Mouse (Mus musculus): ENCODE data around the gene Nsmce1.

The Nsmce1 gene

DNA sequence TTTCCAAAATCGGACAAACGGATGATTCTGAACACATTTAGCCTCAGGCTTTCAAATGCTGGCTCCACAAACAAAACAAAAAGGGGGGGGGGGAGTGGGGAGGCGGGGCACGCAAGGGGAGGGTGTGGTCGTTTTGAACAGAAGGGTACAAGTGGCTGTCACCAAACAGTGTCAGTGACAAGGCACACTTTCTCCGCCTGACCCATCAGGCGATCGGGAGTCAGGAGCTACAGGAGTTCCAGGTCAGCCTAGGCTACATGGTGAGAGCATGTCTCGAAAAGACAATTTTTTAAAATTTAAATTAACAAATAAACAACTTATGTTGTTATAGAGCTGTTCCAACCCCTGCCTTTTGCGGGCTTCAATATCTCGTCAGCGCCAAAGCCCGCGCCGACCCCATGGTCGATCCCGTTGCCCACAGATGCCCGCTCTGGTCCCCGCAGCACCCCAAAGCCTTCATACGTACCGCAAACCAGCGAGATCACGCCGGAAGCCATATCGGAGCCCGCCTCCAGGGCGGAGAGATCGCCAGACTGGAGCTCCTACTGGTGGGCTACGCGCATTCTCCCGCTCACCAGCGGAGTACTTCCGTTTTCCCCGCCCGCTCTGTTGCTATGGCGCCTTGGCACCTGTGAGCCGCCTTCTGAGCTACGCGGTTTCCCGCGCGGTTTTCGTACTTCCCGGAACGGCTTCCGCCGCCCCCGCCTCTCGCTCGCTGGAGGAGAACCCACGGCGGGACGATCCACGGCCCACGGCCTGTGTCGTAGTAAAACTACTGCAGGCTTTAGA lies at the start of gene Nsmce1:
Gene Nsmce1, minus strand, starts transcription at position 650 of the 789 bp plus-strand sequence.
- peak; percentile 93 for DNase-seq (ENCODE audit: low spot score)

DNA sequence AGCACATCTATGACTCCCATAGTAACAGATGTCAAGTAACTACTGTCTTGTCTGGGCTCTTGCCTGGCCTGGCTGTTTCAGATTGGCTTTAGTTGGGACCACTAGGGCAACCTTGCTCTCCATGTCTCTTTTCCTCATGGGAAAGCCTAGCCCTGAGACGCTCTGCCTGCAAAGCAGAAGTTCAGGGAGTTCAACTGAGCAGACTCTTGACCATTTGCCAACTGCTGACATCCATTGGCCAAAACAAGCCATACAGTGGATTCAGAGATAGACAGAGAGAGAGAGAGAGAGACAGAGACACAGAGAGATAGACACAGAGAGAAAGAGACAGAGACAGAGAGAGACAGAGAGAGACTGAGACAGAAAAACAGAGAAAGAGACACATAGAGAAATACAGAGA lies 49.6 kb upstream of the Nsmce1 start:
- no peak for DNase-seq (ENCODE audit: low spot score)

DNA sequence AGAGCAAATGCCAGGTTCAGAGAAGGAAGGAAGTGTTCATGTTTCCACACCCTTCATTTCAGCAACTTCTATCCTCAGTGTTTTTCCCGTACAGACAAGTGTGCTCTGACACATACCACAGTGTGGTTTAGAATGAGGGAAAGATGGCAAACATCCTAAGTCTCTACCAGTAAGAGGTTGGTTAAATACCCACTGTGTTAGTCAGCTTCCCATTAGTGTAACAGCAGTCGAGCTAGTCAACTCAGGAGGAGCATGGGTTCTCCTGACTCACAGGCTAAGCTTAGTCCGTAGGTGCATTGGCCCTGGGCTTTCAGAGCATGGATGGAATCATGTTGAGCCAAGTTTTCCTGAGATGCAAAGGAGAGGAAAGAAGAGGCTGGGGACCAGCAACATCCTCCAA lies 48.0 kb upstream of the Nsmce1 start:
- DNase-seq (ENCODE audit: low spot score), result no peak

DNA sequence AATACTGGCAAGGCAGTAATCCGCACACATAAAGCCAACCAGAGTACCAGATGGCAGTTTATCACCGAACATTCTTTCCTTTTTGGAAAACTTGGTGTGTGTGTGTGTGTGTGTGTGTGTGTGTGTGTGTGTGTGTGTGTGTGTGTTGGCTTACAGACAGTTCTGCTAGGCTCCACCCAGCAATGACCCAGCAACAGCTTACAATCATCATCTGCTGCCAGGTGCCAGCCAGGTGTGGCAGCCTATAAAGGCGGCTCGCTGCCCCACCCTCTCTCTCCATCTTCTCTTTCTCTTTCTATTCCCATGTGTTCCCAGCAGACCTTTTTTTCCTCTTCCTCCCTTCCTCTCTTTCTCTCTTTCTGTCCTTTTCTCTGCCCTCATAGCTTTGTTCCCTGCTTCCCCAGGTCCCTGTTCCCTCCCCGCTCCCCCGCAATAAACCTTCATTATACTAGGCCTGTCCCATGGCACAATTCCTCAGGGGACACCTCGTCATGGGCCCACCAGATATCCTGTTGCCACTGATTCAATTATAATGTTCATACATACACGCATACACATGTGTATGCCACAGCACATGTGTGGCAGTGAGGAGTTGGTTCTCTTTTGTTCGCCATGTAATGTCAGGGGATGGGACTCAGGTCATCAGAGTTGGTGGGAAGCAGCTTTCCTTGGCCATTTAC lies 36.6 kb upstream of the Nsmce1 start:
- DNase-seq (ENCODE audit: low spot score), result no peak

DNA sequence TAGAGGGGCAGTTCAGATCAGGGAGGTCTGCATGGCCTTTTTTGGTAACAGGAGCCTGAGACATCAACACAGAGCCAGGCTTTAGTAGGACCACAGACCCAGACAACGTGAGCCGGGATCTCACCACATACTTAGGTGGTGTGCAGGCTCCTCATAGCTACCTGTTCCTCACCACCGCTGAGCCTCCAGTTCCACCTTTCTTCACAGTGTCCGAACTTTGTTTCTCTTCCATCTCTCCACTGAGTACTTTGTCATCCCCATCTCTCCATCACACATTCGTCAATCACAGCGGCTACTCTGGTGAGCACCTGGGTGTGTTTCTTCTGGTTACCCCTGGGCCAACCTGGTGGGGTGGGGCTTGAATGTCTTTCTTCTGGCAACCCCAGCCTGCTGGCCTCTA lies 35.8 kb upstream of the Nsmce1 start:
- no peak for DNase-seq (ENCODE audit: low spot score)

DNA sequence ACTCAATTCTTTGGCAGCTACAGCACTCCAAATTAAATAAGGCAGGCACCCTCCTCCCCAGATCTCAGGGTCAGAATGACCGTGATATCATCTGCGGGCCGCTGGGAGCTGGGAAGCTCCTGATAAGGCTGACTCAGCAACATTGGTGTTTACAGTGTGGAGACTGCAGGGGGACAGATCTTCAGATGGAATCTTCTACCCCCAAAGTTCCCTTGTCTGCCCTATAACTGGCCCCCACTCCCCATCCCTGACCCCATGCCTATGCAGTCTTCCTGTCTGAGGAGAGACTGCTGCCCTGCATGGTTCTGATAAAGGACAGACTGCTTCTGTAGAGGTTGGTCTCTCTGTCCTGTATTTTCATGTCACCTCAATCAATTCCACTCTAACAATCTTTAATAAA lies 31.7 kb upstream of the Nsmce1 start:
- peak; percentile 58 for DNase-seq (ENCODE audit: low spot score)

DNA sequence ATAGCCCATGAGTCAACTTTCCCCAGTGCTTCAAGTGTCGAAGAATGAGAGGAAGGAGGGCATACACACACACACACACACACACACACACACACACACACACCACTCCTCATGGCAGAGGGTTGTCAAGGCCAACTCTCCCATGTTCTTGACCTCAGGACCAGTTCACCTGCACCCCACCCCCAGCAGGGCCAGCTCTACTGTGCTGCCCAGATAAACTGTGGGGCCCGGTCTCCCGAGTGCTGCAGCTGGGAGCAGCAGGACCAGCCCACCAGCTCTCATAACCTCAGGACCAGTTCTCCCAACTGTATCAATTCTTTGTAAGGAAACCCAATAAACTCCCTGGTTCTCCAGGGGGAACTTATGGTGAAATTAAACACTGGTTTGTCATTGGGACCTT lies 28.3 kb upstream of the Nsmce1 start:
- DNase-seq (ENCODE audit: low spot score), result no peak

DNA sequence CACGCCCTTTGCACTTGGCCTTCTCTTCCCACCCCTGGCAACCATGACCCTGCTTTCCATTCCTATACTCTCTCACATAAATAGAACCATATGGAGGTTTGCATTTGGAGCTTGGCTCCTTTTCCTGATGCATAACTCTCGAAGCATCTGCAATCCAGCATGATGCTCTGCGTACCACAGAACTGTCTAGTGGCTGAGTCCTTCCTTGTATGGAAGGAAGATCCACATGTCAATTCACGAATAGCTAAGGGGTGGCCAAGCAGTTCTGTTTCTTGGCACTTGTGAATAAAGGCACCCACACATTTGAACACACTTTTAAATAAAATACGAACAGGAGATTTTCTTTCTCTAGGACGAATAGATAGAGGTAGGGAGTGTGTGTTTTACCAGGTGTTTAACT lies 26.1 kb upstream of the Nsmce1 start:
- DNase-seq (ENCODE audit: low spot score), result no peak

DNA sequence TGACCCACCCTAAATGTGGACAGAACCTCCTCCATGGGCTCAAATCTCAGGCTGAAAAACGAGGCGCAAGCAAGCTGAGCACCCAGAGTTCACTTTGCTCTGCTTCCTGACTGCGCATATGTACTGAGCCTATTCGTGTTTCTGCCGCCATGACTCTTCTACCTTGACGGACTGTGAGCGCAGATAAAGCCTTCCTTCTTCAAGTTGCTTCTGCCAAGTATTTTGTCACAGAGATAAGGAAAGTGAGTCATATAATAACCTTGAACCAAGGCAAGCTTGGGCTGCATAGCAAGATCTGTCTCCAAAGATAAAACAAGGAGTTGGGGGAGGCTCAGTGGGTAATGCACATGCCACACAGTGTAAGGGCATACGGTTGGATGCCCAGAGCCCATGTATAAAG lies 25.3 kb upstream of the Nsmce1 start:
- no peak for DNase-seq (ENCODE audit: low spot score)

DNA sequence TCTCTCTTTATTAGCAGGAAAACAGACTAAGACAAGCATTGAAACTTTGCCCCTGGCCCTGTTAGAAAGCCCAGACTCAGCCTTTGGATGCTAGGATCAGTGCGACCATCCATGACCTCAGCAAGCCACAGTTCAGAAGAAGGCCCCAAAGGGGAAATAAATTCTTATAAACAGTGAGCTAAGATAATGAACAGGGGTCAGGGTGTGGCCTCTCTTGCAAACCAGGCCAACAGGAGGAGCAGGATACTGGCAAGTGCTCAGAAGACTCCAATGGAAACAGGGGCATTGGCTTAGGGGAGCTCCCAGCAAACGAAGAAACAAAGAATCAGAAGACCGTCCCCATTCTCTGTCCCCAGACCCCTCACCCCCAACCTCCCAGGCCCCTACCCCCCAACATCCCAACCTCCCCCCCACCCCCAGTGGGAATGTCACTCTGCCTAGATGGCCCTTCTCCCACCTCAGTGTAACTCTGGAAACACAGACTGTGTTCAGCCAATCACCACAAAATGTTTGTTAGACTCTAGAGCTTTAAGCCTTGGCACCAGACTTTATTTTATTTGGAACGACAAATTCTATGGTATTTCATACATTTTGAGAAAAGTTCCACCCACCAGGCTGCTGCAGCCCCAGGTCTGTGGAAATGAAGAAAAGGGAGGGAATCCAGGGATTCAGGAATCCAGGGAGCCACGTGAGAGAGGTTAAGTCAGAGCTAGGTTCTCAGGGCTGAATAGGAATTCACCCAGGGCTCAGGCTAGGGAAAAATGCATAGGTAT lies 23.9 kb upstream of the Nsmce1 start:
- DNase-seq (ENCODE audit: low spot score), result no peak

DNA sequence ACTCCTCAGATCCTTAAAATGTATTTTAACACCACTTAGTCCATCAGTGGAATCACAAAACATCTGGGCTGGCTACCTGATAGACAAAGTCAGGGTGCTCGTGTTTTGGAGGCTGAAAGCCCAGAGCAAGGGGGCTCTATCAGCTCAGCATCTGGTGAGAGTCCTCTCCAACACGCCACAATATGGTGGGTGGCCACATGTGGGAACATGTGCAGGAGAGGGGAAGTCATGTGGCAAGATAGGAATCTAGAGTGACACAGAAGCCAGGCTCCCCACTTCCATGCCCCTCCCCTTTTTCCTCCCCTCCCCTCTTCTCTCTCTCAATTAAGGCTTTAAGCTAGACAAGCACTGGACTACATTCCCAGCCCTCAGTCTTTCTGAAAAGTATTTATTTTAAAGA lies 20.5 kb upstream of the Nsmce1 start:
- DNase-seq (ENCODE audit: low spot score), result no peak

DNA sequence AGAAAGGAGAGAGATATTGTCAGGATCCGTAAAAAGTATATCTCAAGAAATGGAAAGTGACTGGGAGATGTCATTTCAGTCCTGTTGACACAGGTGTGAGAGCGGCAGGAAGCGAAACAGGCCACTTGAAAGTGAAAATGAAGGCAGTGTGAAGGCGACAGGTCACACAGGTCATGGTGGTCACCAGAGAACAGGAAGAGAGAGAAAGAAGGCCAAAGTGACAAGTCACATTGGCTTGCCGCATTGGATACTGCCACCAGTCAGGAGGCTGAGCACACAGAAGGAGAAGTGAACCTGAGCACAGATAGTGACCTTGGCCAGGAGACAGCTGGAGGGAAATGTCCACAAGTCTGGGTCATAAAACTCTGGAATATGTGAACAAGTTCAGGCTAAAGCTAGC lies 20.0 kb upstream of the Nsmce1 start:
- DNase-seq (ENCODE audit: low spot score), result no peak

DNA sequence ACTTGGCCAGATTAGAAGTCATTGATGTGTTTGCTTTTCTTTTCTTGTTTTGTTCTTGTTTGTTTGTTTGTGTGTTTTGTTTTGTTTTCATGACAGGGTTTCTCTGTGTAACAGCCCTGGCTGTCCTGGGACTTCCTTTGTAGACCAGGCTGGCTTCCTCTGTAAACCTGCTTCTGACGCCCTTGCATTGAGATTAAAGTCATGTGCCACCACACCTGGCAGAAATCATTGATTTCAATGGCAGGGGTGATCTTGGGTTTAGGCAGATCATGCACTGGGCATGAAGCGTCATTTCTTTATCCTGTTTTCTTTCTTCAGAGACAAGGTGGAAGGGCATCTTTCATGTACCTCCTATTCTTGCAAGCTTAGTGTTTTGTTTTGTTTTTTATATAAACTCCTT lies 15.9 kb upstream of the Nsmce1 start:
- DNase-seq (ENCODE audit: low spot score), result no peak

DNA sequence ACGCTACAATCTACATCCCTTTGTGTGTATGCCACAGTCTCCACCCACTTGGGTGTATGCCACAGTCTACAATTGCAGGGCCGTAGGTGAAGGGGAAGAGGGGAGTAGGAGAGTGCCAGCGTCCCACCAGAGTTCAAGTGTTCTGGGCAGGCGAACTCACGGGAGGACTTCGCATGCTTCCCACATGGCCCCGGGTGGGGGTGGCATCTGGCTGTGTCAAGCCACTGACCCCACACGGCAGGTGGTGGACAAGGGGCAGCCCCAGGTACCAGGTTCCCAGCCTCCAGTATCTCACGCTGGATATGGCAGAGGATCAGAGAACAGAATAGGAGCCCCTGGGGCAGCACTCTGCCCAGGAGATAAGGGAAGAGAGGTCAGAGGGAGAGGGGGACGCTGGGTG lies 14.2 kb upstream of the Nsmce1 start:
- no peak for DNase-seq (ENCODE audit: low spot score)

DNA sequence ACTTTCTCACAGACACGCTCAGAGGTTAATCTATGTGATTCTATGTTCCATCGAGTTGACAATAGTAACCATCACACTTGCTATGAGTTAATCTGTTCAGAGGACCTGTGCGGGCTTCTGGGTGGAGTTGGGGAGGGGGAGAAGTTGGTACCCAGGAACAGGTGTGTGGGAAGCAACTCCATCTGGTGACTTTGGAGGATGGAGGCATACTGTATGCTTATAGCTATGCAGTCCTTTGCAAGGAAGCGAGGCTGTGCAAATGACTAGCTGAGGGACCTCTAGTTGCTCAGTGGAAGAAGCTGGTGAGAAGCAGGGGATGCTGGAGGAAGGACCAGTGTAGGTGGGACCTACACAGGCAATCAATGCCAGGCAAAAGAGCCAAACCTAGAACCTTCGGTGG lies 13.2 kb upstream of the Nsmce1 start:
- no peak for DNase-seq (ENCODE audit: low spot score)

DNA sequence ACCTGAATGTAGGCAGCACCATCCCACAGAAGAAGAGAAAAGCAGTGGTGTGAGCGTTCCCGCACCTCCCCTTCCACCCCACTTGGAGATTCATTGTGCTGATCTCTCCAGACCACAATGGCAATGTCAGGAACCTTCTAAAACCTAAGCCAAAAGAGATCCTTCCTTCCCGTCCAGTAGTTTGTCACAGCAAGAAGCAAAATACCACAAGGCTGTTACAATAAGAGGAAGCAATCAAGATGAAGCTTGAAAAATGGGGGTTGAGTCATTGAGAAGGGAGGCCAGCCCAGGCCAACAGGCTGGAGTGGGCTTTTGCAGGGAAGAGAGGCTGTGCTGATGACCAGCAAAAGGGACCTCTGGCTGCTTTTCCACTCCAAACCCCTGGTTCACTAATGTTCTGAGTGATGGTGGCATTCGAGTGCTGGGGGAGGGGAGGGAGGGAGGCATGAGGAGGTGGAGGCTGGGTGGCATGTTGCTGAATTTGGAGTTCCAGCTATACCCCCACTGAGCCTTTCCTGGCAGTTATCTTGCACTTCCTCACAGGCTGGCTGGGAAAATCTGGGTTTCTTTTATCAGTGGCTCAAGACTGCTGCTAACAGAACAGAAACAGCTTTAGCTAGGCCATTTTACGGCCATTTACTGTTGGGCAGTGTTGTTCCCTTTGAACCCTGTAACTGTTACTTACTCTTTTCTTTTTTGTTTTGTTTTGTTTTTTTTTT lies 12.1 kb upstream of the Nsmce1 start:
- no peak for DNase-seq (ENCODE audit: low spot score)

DNA sequence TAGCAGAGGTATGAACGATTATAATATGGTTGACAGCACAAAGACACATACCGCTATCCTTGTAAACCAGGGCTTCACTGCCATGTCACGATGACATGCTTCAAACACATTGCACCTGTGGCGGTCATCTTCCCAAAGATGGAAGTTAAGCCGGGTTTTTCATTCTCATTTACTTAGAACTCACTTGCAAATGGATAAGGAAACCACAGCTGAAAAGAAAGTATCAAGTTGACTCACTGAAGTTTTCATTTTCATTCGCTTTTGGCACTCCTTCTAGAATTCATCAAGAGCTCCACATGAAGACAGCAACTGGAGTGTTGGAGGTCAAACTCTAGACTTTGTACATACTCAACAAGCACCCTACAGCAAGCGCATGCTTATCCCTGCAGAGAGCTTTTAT lies 9.5 kb upstream of the Nsmce1 start:
- DNase-seq (ENCODE audit: low spot score), result no peak

DNA sequence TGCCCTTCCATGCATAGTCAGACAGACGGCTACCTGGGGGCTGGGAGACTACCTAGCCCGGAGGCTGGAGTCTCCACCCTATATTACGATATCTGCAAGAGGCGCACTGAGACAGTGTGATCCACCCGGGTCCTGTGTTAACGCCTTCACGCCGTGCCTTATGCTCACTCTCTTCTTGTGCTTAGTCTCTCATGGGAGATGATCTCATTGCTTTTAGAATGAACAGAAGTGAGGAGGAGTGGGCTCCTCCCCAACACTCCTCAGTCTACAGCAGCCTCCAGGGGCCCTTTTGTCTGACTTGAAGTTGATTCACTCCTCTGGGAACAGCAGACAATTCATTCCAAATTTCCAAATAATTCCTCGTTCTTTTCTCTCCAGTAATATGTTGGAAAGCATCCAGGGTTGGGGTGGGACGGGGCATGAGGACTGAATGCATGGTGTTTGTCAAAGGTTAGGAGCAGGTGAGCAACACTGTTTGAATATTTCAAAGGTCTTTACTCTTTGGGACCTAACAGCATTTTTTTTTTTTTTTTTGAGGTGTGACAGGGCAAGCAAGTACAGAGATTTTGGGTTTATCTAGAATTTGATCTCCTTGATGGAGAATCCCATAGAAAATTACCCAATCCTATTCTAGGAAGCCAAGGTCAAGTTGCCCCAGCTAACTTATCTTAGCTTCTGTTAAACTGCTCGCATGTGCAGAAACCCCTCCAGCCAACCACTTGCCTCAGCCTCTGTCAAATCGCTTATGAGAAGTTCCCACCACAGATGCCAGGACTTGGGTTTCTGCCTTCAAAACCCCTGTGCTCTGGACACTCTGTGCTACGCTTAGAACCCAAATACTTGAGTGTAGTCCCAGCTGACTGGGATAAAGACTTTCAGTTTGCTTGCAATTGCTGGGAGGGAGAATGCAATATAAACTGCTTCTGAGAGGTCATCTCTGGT lies 8.8 kb upstream of the Nsmce1 start:
- DNase-seq (ENCODE audit: low spot score), result no peak

DNA sequence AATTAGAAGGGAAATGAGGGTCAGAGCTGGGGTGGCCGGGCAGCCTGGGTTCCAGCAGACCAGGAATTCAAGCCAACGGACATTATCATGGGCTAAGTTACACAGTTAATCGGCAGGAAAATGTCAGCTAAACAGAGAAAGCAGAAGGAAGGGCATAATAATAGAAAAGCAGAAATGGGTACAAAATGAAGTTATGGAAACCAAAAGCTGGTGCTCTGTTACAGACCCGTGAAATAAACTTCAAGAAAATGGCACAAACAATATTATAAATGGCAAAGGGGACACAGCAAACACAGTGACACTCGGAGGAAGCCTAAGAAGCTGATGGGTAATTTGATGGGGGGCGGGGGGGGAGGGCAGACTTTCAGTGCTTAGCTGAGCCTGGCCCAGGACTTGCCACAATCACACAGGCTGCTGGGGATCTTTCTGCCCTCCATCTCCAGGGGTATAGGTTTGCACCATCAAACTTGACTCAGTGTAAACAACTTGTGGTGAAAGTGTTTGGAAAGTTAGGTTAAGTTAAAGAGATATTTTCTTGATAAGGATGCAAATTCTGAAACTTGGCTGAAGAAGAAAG lies 4.6 kb upstream of the Nsmce1 start:
- DNase-seq (ENCODE audit: low spot score), result no peak

DNA sequence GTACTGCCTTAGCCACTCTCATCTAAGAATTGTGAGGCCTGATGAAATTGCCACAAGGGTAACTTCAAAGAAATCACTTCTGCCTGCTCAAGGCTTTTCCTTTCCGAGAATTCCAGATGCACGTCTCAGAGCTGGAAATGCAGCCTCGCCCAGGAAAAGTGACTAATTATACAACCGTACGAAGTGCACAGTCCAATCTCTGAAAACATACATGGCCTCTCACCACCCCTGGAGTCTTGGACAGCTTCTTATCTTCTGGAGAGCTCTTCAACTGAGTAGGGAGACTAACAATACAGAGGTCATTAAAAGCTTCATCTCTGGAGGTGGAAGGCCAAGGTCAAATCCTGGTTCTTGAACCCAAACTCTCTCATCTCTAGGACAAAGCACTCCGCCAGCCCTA lies 1.2 kb upstream of the Nsmce1 start:
- DNase-seq (ENCODE audit: low spot score), result no peak

DNA sequence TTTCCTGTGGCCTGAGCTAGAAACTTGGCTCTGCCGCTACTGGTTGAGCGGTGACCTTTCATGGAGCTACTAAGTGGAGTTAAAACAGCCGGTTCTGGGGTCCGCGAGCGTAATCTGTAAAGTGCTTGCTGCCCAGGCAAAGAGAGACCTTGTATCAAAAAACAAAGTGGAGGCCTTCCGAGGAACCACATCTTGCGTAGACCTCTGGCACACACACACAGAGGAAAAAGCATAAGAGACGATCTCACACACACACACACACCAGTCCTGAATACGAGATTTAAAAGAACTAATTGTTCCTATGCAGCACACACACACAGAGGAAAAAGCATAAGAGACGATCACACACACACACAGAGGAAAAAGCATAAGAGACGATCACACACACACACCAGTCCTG lies 364 bp upstream of the Nsmce1 start:
- no peak for DNase-seq (ENCODE audit: low spot score)
